Mouse (Mus musculus): Measurements from ENCODE around the gene Aars2. TPM values are rescaled to one million over a fixed set of nuclear protein-coding genes. Genes with fewer than 3 reads are reported as not detected.

Gene Aars2
- 10 to 100 TPM; 12.8 to 14.1 TPM for total RNA-seq (2021)
- long read RNA-seq, experiment 1, transcript Aars2-201 (22 exons, 3,349 nt) = major isoform, 41 of 51 reads
- long read RNA-seq, experiment 1, partial matches to known transcripts = 8 of 51 reads
- long read RNA-seq, experiment 1, other reads (novel, unspliced or antisense) = 2 of 51 reads
- long read RNA-seq, experiment 2, transcript Aars2-201 (22 exons, 3,349 nt) = major isoform, 24 of 38 reads
- long read RNA-seq, experiment 2, partial matches to known transcripts = 9 of 38 reads
- long read RNA-seq, experiment 2, other reads (novel, unspliced or antisense) = 5 of 38 reads

DNA sequence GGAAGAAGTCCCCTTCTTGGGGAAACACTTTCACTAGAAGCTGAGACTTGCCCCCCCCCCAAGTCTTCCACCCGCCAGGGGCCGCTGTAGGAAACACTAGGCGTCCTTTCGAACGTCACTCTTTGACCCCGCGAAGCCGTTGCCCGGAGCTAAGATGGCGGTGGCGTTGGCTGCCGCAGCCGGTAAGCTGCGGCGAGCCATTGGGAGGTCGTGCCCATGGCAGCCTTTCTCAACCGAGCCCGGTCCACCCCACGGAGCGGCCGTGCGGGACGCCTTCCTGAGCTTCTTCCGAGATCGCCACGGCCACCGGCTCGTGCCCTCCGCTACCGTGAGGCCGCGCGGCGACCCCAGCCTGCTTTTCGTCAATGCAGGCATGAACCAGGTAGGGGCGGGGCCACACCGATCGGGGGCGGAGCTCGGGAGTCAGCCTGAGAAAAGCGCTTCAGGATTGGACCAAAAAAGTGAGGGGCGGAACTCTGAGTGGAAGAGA lies at the start of gene Aars2:
Gene Aars2, plus strand, starts transcription at position 142 of the 490 bp plus-strand sequence.
- peak; percentile 93 for DNase-seq (ENCODE audit: low spot score)

- no peak for DNase-seq (ENCODE audit: low spot score)
Observed at GRCm38 (mm10) chr17:45457487-45457886, 49.2 kb upstream of the Aars2 start.

DNA sequence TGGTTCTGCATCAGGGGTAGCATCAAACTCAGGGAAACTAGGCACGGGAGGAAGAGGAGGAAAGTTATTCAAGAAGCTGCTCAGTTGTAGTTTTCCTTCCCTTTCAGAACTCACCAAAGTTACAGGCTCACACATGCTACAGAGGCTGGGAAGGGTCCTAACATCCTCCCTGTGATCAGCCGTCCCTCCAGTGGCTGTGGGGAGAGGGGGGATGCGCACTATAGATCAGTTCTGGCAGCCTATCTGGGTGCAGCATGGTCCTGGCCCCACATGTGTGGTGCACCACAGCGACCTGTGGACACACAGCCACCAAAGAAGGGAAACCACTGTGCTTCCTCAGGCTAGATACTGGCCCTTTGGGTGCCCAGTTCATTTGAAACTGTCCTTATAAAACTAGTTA lies 48.1 kb upstream of the Aars2 start:
- DNase-seq (ENCODE audit: low spot score) = no peak

DNA sequence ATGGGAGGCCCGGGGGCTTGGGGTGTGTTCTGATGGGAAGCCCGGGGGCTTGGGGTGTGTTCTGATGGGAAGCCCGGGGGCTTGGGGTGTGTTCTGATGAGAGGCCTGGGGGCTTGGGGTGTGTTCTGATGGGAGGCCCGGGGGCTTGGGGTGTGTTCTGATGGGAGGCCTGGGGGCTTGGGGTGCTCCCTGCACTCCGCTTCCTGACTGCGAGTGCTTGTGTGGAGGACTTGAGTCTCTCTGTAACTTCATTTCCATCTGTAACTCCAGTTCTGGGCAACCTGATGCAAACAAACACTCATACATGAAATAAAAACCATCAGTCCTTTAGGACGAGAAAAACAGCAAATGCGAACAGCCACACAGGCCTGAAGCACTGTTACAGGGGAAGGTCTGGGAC lies 47.6 kb upstream of the Aars2 start:
- no peak for DNase-seq (ENCODE audit: low spot score)

GRCm38 (mm10) chr17:45462506-45462905 lies 44.1 kb upstream of the Aars2 start:
- no peak for DNase-seq (ENCODE audit: low spot score)

GRCm38 (mm10) chr17:45464255-45464654 lies 42.4 kb upstream of the Aars2 start:
- DNase-seq (ENCODE audit: low spot score) = no peak

DNA sequence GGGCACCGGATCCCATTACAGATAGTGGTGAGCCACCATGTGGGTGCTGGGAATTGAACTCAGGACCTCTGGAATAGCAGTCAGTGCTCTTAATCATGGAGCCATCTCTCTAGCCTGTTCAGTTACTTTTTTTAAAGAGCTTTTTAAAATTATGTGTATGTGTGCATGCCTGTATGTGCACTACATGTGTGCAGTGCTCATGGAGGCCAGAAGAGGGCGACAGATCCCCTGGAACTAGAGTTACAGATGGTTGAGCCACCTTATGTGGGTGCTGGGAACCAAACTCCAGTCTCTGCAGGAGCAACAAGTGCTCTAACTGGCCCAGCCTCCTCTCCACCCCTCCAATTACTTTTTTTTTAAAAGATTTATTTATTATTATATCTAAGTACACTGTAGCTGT lies 39.9 kb upstream of the Aars2 start:
- DNase-seq (ENCODE audit: low spot score) = no peak

DNA sequence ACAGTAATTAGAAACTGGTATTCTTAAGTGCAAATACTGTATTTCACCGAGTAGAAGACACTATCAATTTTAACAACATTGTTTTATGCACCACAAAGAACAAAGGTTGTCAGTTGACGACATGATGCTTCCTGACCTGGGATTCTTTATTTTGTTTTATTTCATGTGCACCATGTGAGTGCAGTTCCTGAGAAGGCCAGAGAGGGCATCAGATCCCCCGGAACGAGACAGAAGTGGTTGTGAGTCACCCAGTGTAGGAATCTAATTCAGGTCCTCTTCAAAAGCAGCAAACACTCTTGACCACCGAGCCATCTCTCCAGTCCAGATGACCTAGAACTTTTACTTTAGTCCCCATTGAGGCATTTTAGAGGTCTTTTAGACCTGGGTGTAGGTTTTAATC lies 38.3 kb upstream of the Aars2 start:
- no peak for DNase-seq (ENCODE audit: low spot score)

DNA sequence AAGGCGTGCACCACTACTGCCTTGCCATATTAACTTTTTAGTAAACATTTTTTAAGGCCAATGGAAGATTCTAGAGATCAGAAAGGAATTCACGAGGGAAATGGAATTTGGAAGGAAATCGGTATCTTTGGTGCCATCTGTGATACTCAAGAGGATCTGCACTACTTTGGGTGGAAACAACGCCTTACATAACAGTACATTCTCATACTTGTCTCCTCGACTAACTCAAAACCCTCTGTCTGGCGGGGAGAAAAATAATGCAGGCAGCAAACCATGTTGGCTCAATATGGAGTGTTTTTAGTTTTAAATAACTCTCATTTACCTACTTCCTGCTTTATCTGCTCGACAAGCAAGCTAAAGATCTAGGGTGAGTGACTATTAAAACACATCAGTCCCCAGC lies 35.9 kb upstream of the Aars2 start:
- DNase-seq (ENCODE audit: low spot score) = no peak

GRCm38 (mm10) chr17:45473667-45474066 lies 33.0 kb upstream of the Aars2 start:
- DNase-seq (ENCODE audit: low spot score) = no peak

GRCm38 (mm10) chr17:45474146-45474545 lies 32.5 kb upstream of the Aars2 start:
- no peak for DNase-seq (ENCODE audit: low spot score)

- DNase-seq (ENCODE audit: low spot score) = peak; percentile 14
Observed at GRCm38 (mm10) chr17:45474669-45475465, 31.8 kb upstream of the Aars2 start, which contains the start of gene Spats1. Spats1 (minus strand) TSS chr17:45475415.

DNA sequence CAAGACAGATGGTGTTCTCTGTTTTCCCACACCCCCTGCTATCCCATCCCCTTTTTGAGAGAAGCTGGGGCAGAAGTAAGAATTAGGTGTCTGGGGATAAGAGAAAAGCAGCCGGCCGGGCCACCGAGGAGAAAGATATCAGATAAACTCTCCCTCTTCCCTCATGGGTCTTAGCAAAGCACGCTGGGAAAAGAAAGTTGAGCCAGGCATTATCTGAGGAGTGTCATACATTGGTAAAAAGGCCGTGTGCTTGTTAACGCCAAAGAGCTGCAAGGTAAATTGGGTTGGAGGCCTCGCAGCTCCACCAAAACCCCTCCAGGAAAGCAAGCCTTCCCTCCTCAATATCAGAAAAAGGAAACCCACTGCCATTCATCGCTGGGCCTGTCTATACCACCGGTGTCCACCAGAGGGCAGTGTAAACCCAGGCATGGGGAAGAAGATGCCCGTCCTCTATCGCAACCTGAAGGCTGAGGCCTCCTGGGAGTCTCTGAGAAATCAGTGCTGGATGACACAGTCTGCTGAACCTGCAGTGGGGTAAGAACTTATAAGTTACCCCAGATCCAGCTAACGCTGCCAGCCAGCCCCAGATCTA lies 28.3 kb upstream of the Aars2 start:
- DNase-seq (ENCODE audit: low spot score) = peak; percentile 73

DNA sequence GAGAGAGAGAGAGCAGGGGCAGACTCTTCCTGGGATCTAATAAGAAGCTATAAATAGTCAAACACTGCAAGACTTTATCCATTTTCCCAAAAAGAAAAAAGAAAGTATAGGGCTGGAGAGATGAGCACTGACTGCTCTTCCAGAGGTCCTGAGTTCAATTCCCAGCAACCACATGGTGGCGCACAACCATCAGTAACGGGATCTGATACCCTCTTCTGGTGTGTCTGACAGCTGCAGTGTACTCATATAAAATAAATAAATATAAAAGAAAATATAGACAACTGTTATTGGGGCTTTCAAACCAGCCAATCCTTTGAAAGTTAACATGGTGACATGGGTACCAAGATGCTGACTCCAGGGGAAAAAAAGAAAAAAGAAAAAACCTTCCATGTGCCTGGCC lies 26.2 kb upstream of the Aars2 start:
- no peak for DNase-seq (ENCODE audit: low spot score)

DNA sequence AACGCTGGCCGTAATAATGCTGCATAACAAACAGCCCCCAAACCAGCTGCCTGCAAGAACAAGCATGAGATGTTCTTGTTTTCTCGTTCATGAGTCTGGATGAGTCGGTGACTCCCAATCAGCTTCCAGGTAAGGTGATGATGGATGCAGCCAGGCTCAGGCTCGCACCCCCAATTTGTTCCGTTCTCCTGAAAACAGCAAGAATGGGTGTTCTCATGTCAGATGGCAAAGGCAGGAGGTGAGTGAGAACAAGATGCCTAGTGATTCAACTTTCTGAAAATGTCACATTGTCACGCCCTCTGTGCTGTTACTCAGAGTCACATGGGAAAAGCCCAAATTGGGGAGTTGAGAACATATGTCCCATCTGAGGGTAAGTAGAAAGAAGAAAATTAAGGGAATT lies 21.1 kb upstream of the Aars2 start:
- no peak for DNase-seq (ENCODE audit: low spot score)

DNA sequence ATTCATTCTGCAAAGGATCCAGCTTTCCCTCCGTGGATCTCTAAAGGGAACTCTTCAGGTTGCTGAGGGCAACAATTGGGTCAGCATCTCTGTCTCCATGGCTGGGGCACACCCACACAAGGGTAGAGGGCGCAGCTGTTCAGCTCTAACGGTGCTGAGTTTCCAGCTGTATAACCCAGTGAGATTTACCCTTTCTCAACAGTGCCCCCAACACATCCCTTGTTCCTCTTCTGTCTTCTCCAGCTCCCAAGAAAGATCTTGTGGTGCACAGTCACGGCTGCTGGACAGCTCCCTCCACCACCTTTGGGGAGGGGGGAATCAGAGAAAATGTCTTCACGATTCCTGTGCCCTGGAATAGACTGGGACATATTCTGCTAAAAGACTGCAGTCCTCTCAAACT lies 19.4 kb upstream of the Aars2 start:
- no peak for DNase-seq (ENCODE audit: low spot score)

DNA sequence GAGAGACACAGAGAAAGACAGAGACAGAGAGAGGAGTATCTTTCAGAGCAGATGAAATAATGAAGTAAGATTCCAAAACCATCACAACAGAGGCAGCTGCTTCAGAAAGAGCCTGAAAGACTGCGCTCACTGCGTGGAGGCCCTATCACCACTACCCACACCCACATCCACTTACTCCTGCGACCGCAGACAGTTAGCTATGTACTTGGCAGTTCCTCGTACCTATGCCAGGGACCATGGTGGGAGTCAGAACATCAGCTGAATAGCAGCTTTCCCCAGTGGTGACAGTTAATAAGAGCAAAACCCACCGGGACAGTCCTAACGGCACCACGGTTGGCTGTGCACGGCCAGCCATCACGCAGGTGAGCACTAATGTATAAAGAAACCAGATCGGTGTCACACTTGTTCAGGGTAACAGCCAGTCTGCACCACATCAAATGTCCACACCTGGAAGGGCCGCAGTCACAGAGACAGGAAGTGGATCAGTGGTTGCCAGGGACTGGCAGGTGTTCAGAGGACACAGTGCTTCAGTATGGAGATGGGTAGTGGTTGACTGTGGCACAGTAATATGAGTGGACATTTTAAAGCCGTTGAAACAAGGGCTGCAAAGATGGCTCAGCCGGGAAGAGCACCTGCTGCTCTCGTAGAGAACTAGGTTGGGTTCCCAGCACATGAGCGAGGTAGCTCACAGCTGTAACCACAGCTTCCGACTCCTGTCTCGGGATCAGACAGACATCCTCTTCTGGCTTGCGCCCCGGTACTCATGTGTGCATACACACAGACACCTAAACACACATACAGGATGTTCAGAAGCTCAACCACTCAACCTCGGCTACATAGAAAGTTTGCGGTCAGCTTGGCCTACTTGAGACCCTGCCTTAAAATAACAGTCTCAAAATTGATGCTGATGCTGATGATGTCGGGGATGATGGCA lies 18.1 kb upstream of the Aars2 start:
- no peak for DNase-seq (ENCODE audit: low spot score)

DNA sequence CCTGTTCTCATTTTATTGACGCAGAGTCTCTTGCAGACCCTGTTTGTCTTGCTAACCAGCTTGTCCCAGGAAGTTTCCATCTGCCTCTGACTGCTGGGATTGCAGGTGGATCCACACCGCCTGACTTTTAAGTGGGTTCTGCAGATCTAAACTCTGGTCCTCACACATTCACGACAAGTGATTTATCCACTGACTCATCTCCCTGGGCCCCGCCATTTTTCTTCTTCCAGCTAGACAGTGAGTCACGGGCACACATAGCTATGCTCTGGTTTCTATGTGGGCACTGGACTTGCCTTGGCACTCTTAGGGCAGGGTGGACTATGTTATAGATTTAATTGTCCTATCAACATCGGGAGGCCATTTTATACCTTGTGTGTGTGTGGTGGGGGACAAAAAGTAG lies 16.9 kb upstream of the Aars2 start:
- no peak for DNase-seq (ENCODE audit: low spot score)

DNA sequence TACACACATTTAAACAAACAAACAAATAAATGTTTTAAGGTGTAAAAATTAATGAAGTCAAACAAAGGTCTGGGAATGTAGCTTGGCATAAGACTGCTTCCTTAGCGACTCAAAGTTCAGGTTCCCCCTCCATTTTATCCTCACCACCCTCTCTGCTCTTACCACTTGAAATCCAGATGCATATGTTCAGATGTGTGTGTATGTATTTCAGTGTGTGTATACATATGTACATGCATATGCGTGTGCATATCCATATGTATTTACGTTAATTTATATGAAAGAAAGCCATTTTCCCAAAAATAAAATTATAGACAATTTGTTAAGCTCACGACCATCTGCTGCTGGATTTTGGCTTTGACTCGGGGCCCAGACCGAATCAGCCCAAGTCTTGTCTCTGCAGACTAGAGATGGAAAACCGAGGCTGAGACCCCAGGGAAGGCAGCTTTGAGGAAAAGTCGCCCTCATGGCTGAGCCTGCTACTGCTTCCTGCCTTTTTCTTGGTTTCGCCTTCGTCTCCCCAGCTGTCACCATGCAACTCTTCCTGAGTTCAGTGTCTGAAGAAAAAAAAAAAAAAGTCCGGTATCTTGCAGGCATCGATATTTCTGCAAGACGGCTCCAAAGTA lies 16.0 kb upstream of the Aars2 start:
- no peak for DNase-seq (ENCODE audit: low spot score)

DNA sequence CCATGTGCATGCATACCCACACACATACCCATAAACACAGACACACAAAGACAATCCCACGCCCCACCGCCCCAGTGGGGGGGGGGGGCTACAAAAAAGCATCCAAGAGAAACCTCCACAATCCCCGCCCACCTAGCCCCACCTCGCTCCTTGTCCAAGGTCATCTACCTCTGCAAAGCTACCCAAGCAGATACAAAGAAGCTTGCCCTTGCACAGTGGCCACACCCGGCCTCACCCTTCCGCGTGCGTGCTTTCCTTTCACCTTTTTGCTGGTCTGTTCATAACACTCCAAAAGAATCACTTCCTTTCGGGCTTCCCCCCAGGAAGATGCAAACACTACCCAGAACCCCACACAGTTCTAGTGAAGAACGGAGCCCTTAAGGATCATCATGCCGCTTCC lies 11.2 kb upstream of the Aars2 start:
- no peak for DNase-seq (ENCODE audit: low spot score)

DNA sequence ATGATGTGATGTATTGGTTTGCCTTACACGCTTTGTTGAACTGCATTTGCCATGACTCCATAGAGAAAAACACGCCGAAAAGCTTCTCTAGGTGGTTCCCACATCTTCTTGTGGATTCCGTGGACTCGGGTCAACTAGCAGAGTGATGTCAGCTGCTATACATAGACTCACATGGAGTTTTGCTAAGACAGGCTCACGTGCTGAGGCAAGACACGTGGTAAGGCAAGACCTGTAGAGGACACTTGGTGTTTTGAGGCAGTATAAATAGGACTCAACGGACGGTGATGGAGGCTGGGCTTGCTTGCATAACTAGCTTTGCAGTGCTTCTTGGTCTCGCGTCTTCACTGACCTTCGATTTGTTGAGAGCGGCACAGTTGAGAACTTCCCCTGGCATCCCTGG lies 8.2 kb upstream of the Aars2 start:
- DNase-seq (ENCODE audit: low spot score) = no peak
